24 mouse cellular contexts compared by ENCODE assay signal in genomic region chr5:23586531-23587453, GRCm38 (mm10).
A peak's percentile ranks its signal among the peaks of the same experiment; 100 is the strongest.
DNase-seq lines count a peak whose midpoint lies in the region; ATAC-seq lines count a peak whose summit lies in the region.
"Had no signal": no experiment of that assay in that cellular context is flagged by ENCODE, and none has a peak within 500 bp of the region (broad histone marks: within the 10 kb centered on the region; RNA-seq: fewer than 3 reads in every experiment).

No protein-coding gene starts in this region.

- H3K4me2 ChIP-seq in limb, embryonic 15.5 days = no peak overlapping the region
- no peak overlapping the region for H3K4me2 ChIP-seq in forebrain, embryonic 14.5 days (ENCODE audit: low read length)
- H3K4me2 ChIP-seq: limb, embryonic 12.5 days; liver, embryonic 15.5 days; midbrain, embryonic 15.5 days; neural tube, embryonic 15.5 days had no signal

- no peak overlapping the region for H3K27ac ChIP-seq in limb, embryonic 15.5 days
- H3K27ac ChIP-seq in limb, embryonic 10.5 days = no peak overlapping the region
- no peak overlapping the region for H3K27ac ChIP-seq in forebrain, embryonic 14.5 days (ENCODE audit: low read depth, low read length)
- H3K27ac ChIP-seq: heart, adult 2 months; hindbrain, embryonic 10.5 days; limb, embryonic 12.5 days; liver, embryonic 15.5 days; midbrain, embryonic 15.5 days; neural tube, embryonic 15.5 days had no signal

- no peaks in the 10 kb centered on the region for H3K27me3 ChIP-seq in limb, embryonic 15.5 days
- no peaks in the 10 kb centered on the region for H3K27me3 ChIP-seq in limb, embryonic 10.5 days (ENCODE audit: low read depth, poor library complexity, severe bottlenecking)
- no peaks in the 10 kb centered on the region for H3K27me3 ChIP-seq in forebrain, embryonic 14.5 days (replicated peaks; ENCODE audit: control insufficient read depth, insufficient read depth, low read length)
- H3K27me3 ChIP-seq: limb, embryonic 12.5 days; liver, embryonic 15.5 days; megakaryocyte, embryonic 14.5 days; midbrain, embryonic 15.5 days; neural tube, embryonic 15.5 days had no signal

- H3K4me1 ChIP-seq in limb, embryonic 15.5 days = no peaks in the 10 kb centered on the region; the same call in 1 of the 2 replicates
- peaks cover 7% of the 10 kb centered on the region; the same call in 1 of the 2 replicates for H3K4me1 ChIP-seq in limb, embryonic 10.5 days
- no peaks in the 10 kb centered on the region for H3K4me1 ChIP-seq in forebrain, embryonic 14.5 days (ENCODE audit: control insufficient read depth, insufficient read depth, low read length)
- H3K4me1 ChIP-seq: liver, embryonic 15.5 days had no signal

- H3K9ac ChIP-seq in limb, embryonic 15.5 days = no peak overlapping the region
- H3K9ac ChIP-seq in forebrain, embryonic 14.5 days (ENCODE audit: low read length) = no peak overlapping the region
- H3K9ac ChIP-seq: limb, embryonic 12.5 days; liver, embryonic 15.5 days; midbrain, embryonic 15.5 days; neural tube, embryonic 15.5 days had no signal

- no peak for DNase-seq in limb, embryonic 10.5 days (ENCODE audit: low spot score)
- DNase-seq in fat pad, adult 2 months (ENCODE audit: extremely low read depth, low read depth, low spot score) = peak; percentile 76
- DNase-seq in forebrain, embryonic 14.5 days (ENCODE audit: low spot score) = no peak
- DNase-seq in spleen, adult 18-20 months = no peak
- DNase-seq: adrenal gland, postnatal 10 days; cerebellum, adult 11 months; cerebellum, postnatal 10 days; embryo, embryonic 11 days; heart, adult 2 months; kidney, adult 8-10 months; kidney, postnatal 25 days; lung, postnatal 10 days; right cerebral cortex, postnatal 4 days had no signal

- no peaks in the 10 kb centered on the region for H3K9me3 ChIP-seq in limb, embryonic 15.5 days
- no peaks in the 10 kb centered on the region for H3K9me3 ChIP-seq in limb, embryonic 10.5 days (replicated peaks)
- no peaks in the 10 kb centered on the region for H3K9me3 ChIP-seq in forebrain, embryonic 14.5 days (replicated peaks; ENCODE audit: control insufficient read depth, low read length)
- H3K9me3 ChIP-seq: hindbrain, embryonic 10.5 days; limb, embryonic 12.5 days; liver, embryonic 15.5 days; megakaryocyte, embryonic 14.5 days; midbrain, embryonic 15.5 days; neural tube, embryonic 15.5 days had no signal

- 0 out of 2 replicates have a peak, but pooled peaks have one; percentile 40 for ATAC-seq in limb, embryonic 15.5 days (ENCODE audit: insufficient number of reproducible peaks, low FRiP score, low TSS enrichment, low read depth)
- 0 out of 2 replicates have a peak, but pooled peaks have one; percentile 22 for ATAC-seq in common myeloid progenitor, adult 5-6 weeks (replicated peaks; ENCODE audit: low read depth, poor library complexity, severe bottlenecking)
- peak; percentile 83 for ATAC-seq in neutrophil, adult 5-6 weeks (ENCODE audit: extremely low read depth, insufficient number of reproducible peaks, low FRiP score, poor library complexity, severe bottlenecking)
- no peak for ATAC-seq in forebrain, embryonic 14.5 days
- ATAC-seq: activated CD4-positive, CD25-positive, alpha-beta regulatory T cell, adult 4 months; forebrain, embryonic 16.5 days; midbrain, embryonic 15.5 days had no signal

- no peaks in the 10 kb centered on the region for H3K36me3 ChIP-seq in limb, embryonic 15.5 days
- no peaks in the 10 kb centered on the region for H3K36me3 ChIP-seq in limb, embryonic 10.5 days
- H3K36me3 ChIP-seq in forebrain, embryonic 14.5 days (ENCODE audit: control insufficient read depth, insufficient read depth, low read length) = no peaks in the 10 kb centered on the region
- H3K36me3 ChIP-seq: hindbrain, embryonic 10.5 days; limb, embryonic 12.5 days; liver, embryonic 15.5 days; midbrain, embryonic 15.5 days; neural tube, embryonic 15.5 days had no signal

- no peak overlapping the region for H3K4me3 ChIP-seq in limb, embryonic 15.5 days
- no peak overlapping the region for H3K4me3 ChIP-seq in limb, embryonic 10.5 days
- H3K4me3 ChIP-seq in forebrain, embryonic 14.5 days (ENCODE audit: low read depth, low read length) = no peak overlapping the region
- H3K4me3 ChIP-seq: heart, adult 2 months; hindbrain, embryonic 10.5 days; limb, embryonic 12.5 days; liver, embryonic 15.5 days; megakaryocyte, embryonic 14.5 days; midbrain, embryonic 15.5 days; neural tube, embryonic 15.5 days had no signal

- 72% methylated on average over 13 of the region's 13 CpGs for WGBS in limb, embryonic 15.5 days
- 88% methylated on average over 13 of the region's 13 CpGs for WGBS in limb, embryonic 10.5 days
- 95% methylated on average over 13 of the region's 13 CpGs for WGBS in forebrain, embryonic 14.5 days
